Mouse (Mus musculus): ENCODE measurements at regions not wholly inside any gene's neighbourhood (a gene's known extent, or its start where the extent isn't known, plus 50 kb on each side); places are given as distances from the start of the nearest gene placed in this dataset.
"Not testable (repeated sequence)": the region's sequence is repeated elsewhere in the genome, so short reads cannot be mapped to it uniquely, and the experiment has no call there.

DNA sequence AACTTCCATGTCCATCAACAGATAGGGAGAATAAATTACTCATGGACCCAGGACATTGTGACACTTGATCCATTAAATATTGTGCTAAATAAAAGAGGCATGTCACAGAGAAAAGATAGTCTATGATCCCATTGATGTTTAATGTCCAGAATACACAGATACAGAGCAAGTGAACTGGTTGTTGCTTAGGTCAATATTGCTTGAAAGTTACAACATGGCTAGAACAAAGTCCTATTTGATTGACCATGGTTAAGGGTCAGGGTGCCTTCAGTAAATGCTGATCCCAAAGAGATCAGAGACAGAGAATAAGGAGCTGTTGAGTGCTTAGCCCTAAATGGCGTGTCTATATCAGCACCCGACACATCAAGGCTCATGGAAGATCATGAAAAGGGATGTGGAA lies 50.7 kb upstream of the Cyp3a41b start:
- intact Hi-C loops (cut with DNase I): loop anchor here (5.0 kb wide), 1 partner anchor 157 kb away; no protein-coding TSS in a partner anchor
- not testable (repeated sequence) for DNase-seq (ENCODE audit: low spot score in 2 of 2)
